ENCODE assay signal across 20 mouse cellular contexts in the genomic region with DNA sequence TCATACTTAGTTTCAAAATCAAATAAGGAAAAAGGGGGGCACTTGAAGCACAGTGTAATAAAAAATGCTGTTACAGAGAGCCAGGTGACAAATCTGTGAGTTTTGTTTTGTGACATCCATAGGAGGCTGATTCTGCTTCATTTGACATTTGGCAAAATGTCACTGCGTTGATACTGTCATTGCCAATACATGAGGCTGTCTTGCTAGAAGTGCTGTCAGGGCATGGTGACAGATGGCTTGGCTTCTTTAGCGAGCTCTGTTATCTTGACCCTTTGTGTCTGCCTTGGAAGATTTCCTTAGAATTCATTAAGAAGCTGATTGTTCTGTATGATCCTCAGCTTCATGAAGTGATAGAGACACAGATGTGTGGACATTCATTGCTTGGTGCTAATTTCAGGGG.
DNase-seq lines count a peak whose midpoint lies in the region; ATAC-seq lines count a peak whose summit lies in the region.
"Had no signal": no experiment of that assay in that cellular context is flagged by ENCODE, and none has a peak within 500 bp of the region (broad histone marks: within the 10 kb centered on the region; RNA-seq: fewer than 3 reads in every experiment).

No protein-coding gene starts in this region.

- no peak for ATAC-seq in cerebellum, adult (ENCODE audit: insufficient number of reproducible peaks, low FRiP score, low TSS enrichment)
- ATAC-seq in monocyte, adult 5-6 weeks (replicated peaks; ENCODE audit: insufficient number of reproducible peaks, low FRiP score, low TSS enrichment, poor library complexity, severe bottlenecking) = no peak
- ATAC-seq: activated CD4-positive, CD25-positive, alpha-beta regulatory T cell, adult 4 months had no signal

- intact Hi-C loops in left cerebral cortex, postnatal 4 days (cut with DNase I) = no loop called here
- intact Hi-C loops in left cerebral cortex, postnatal 36 days (cut with DNase I) = no loop called here

- peak; percentile 2 for DNase-seq in cerebellum, adult 11 months
- peak; percentile 53 for DNase-seq in left cerebral cortex, postnatal 4 days
- DNase-seq in left cerebral cortex, postnatal 36 days (ENCODE audit: low spot score in 2 of 2) = no peak
- peak; percentile 36 for DNase-seq in cerebellum, adult 9-10 months
- peak; percentile 20 to 42 for DNase-seq in cerebellum, postnatal 36 days
- DNase-seq in urinary bladder, postnatal 25 days (ENCODE audit: low spot score) = no peak
- DNase-seq: adrenal gland, adult 2 months; adrenal gland, postnatal 36 days; embryo, embryonic 11 days; gastrocnemius, postnatal 14 days; heart, postnatal 36 days; kidney, adult 18-20 months; kidney, postnatal 4 days; liver; lung, embryonic 14.5 days; lung, postnatal 14 days; midbrain, embryonic 14.5 days had no signal

Comparison
In these comparisons a context has a peak if more than half of its experiments do, and no peak if none do; other contexts are left out.
1. DNase-seq: peak in cerebellum, adult 11 months (single experiment), left cerebral cortex, postnatal 4 days (single experiment), cerebellum, adult 9-10 months (single experiment) and cerebellum, postnatal 36 days (2 of 2); none in left cerebral cortex, postnatal 36 days (0 of 2) and urinary bladder, postnatal 25 days (single experiment).